Mouse (Mus musculus) C2C12 (cell line): ENCODE measurements around the gene Dscaml1. TPM values are rescaled to one million over a fixed set of nuclear protein-coding genes. Genes with fewer than 3 reads are reported as not detected.

Experiments used
- H3K27me3 ChIP-seq: one replicate; pipeline ENCODE4 v1.6.1; 2011; ENCODE audit not compliant: control insufficient read depth, insufficient read depth, insufficient read length
- H3K36me3 ChIP-seq: one replicate; pipeline ENCODE4 v1.6.1; 2011; ENCODE audit not compliant: control insufficient read depth, insufficient read depth
- H3K4me3 ChIP-seq: one replicate; pipeline ENCODE4 v1.5.1; 2011; ENCODE audit warnings: mild to moderate bottlenecking, control low read depth; ENCODE audit not compliant: poor library complexity, insufficient read depth, severe bottlenecking
- H3K79me2 ChIP-seq: one replicate; pipeline ENCODE4 v1.6.1; 2011; ENCODE audit not compliant: control insufficient read depth, insufficient read depth
- H3K79me3 ChIP-seq: one replicate; pipeline ENCODE4 v1.6.1; 2011; ENCODE audit warnings: low read depth, control low read depth
- H3ac ChIP-seq: one replicate; pipeline ENCODE3; 2011; ENCODE audit warnings: low read depth; ENCODE audit not compliant: control insufficient read depth, insufficient read length
- CEBPB ChIP-seq: IDR thresholded peaks from one replicate; pipeline ENCODE4 v1.6.1; 2011; ENCODE audit warnings: low read depth, mild to moderate bottlenecking, control low read depth, moderate library complexity
- CTCF ChIP-seq: IDR thresholded peaks from one replicate; pipeline ENCODE4 v1.5.1; 2011; ENCODE audit not compliant: control insufficient read depth, insufficient read depth, insufficient read length
- FOSL1 ChIP-seq: IDR thresholded peaks from one replicate; pipeline ENCODE4 v1.8.0; 2011; ENCODE audit warnings: mild to moderate bottlenecking, low read length; ENCODE audit not compliant: poor library complexity, insufficient read depth, severe bottlenecking
- MAX ChIP-seq: IDR thresholded peaks from one replicate; pipeline ENCODE4 v1.6.1; 2011; ENCODE audit warnings: mild to moderate bottlenecking, control low read depth
- MYOD1 ChIP-seq: IDR thresholded peaks from one replicate; pipeline ENCODE4 v1.6.1; 2011; ENCODE audit warnings: low read depth; ENCODE audit not compliant: control insufficient read depth, insufficient read length
- MYOG ChIP-seq: IDR thresholded peaks from one replicate; pipeline ENCODE4 v1.6.1; 2011; ENCODE audit not compliant: control insufficient read depth, insufficient read length; ENCODE audit errors: extremely low read depth
- USF1 ChIP-seq: IDR thresholded peaks from one replicate; pipeline ENCODE4 v1.6.1; 2011; ENCODE audit warnings: low read depth, mild to moderate bottlenecking, control low read depth, moderate library complexity
- polyA plus RNA-seq: library from polyadenylated mRNA; unstranded; fragments of >200 nt; fragmentation: generic; extraction: Trizol; gene quantifications from one replicate; pipeline ENCODE4 v1.2.1, GENCODE M21; 2012; ENCODE audit warnings: missing spikeins

The Dscaml1 gene
- polyA plus RNA-seq, 1 experiment, result not detected

- no peaks in the 10 kb centered on the region for H3K36me3 ChIP-seq
- H3K79me2 ChIP-seq, result no peaks in the 10 kb centered on the region
- peaks cover 38% of the 10 kb centered on the region for H3K27me3 ChIP-seq
- no peak overlapping the region for H3K4me3 ChIP-seq
- TF ChIP-seq MAX (no peak), CTCF (no peak), FOSL1 (no peak), USF1 (no peak), MYOG (no peak), MYOD1 (no peak), CEBPB (no peak)
- no peak overlapping the region for H3ac ChIP-seq
- no peaks in the 10 kb centered on the region for H3K79me3 ChIP-seq
Measured at GRCm38 (mm10) chr9:45620920-45621319, 194.5 kb downstream of the Dscaml1 start.

GRCm38 (mm10) chr9:45625889-45626446 is 199.5 kb downstream of the Dscaml1 start:
- Histone ChIP-seq H3K4me3 (no peak overlapping the region), H3K27me3 (peaks cover 11% of the 10 kb centered on the region), H3K79me2 (no peaks in the 10 kb centered on the region), H3ac (no peak overlapping the region), H3K79me3 (no peaks in the 10 kb centered on the region), H3K36me3 (no peaks in the 10 kb centered on the region)
- no peak for TF ChIP-seq CTCF
- peak; percentile 7 for TF ChIP-seq USF1
- TF ChIP-seq FOSL1, result no peak

- Histone ChIP-seq H3K79me3 (no peaks in the 10 kb centered on the region), H3K79me2 (no peaks in the 10 kb centered on the region), H3ac (no peak overlapping the region), H3K36me3 (no peaks in the 10 kb centered on the region), H3K27me3 (peaks cover 7% of the 10 kb centered on the region), H3K4me3 (no peak overlapping the region)
- TF ChIP-seq MYOG (no peak), CEBPB (no peak), MYOD1 (no peak), FOSL1 (no peak), USF1 (no peak), CTCF (no peak), MAX (no peak)
Measured at GRCm38 (mm10) chr9:45632520-45632919, 206.1 kb downstream of the Dscaml1 start.

GRCm38 (mm10) chr9:45633036-45633435 is 206.6 kb downstream of the Dscaml1 start:
- TF ChIP-seq USF1, result no peak
- TF ChIP-seq FOSL1, result no peak
- no peak for TF ChIP-seq CTCF
- no peak for TF ChIP-seq MYOG
- no peak for TF ChIP-seq MAX
- Histone ChIP-seq H3ac (no peak overlapping the region), H3K27me3 (peaks cover 7% of the 10 kb centered on the region), H3K4me3 (no peak overlapping the region), H3K79me3 (no peaks in the 10 kb centered on the region), H3K36me3 (no peaks in the 10 kb centered on the region), H3K79me2 (no peaks in the 10 kb centered on the region)

- H3K79me2 ChIP-seq, result no peaks in the 10 kb centered on the region
- no peaks in the 10 kb centered on the region for H3K79me3 ChIP-seq
- TF ChIP-seq MAX (no peak), CTCF (no peak), FOSL1 (no peak), CEBPB (no peak), MYOG (no peak), MYOD1 (no peak), USF1 (no peak)
- no peaks in the 10 kb centered on the region for H3K36me3 ChIP-seq
- peaks cover 3% of the 10 kb centered on the region for H3K27me3 ChIP-seq
- no peak overlapping the region for H3ac ChIP-seq
- H3K4me3 ChIP-seq, result no peak overlapping the region
Measured at GRCm38 (mm10) chr9:45634978-45635377, 208.6 kb downstream of the Dscaml1 start.

- no peak overlapping the region for H3K4me3 ChIP-seq
- peaks cover 3% of the 10 kb centered on the region for H3K27me3 ChIP-seq
- no peaks in the 10 kb centered on the region for H3K36me3 ChIP-seq
- H3K79me2 ChIP-seq, result no peaks in the 10 kb centered on the region
- H3K79me3 ChIP-seq, result no peaks in the 10 kb centered on the region
- TF ChIP-seq CEBPB, result no peak
- TF ChIP-seq MYOG, result no peak
- no peak for TF ChIP-seq MYOD1
- no peak for TF ChIP-seq USF1
- TF ChIP-seq CTCF, result no peak
- no peak for TF ChIP-seq MAX
- TF ChIP-seq FOSL1, result no peak
- H3ac ChIP-seq, result no peak overlapping the region
Measured at GRCm38 (mm10) chr9:45637346-45637745, 210.9 kb downstream of the Dscaml1 start.
